Comparison of ENCODE assay signal across 8 mouse cellular contexts in genomic region chr12:69446085-69446467, GRCm38 (mm10).
DNase-seq lines count a peak whose midpoint lies in the region; ATAC-seq and TF ChIP-seq lines count a peak whose summit lies in the region.

No protein-coding gene starts in this region.

- H3K27ac ChIP-seq in heart, embryonic 11.5 days (ENCODE audit: low read depth, low read length) = no peak overlapping the region; the same call in 1 of the 2 replicates
- H3K27ac ChIP-seq in ES-E14 (ENCODE audit: insufficient read depth, low read depth, low read length, poor library complexity, severe bottlenecking) = no peak overlapping the region
- peak overlapping the region; percentile 79 for H3K27ac ChIP-seq in forebrain, embryonic 16.5 days (ENCODE audit: low read length)
- 0 out of 2 replicates have a peak overlapping the region, but pooled peaks have one; percentile 76 for H3K27ac ChIP-seq in liver, postnatal 0 days (ENCODE audit: low read depth)

- WGBS in heart, embryonic 11.5 days (ENCODE audit: insufficient replicate concordance) = 57% methylated on average over 10 of the region's 10 CpGs
- 4% methylated on average over 10 of the region's 10 CpGs for WGBS in forebrain, embryonic 16.5 days
- WGBS in liver, postnatal 0 days (ENCODE audit: insufficient replicate concordance) = 66% methylated on average over 10 of the region's 10 CpGs

- 0 out of 2 replicates have a peak, but pooled peaks have one; percentile 22 for ATAC-seq in heart, embryonic 11.5 days (replicated peaks; ENCODE audit: insufficient number of reproducible peaks, low FRiP score, low TSS enrichment)
- peak; percentile 76 for ATAC-seq in forebrain, embryonic 16.5 days
- ATAC-seq in liver, postnatal 0 days = no peak

- DNase-seq in heart, postnatal 4 days = no peak
- DNase-seq in ES-E14 (ENCODE audit: low read depth, low spot score) = no peak
- no peak for DNase-seq in liver, postnatal 0 days
- no peak for DNase-seq in thymus, postnatal 25 days
- no peak for DNase-seq in spleen, postnatal 10 days (ENCODE audit: low spot score in 2 of 2)
- no peak for DNase-seq in lung, postnatal 25 days (ENCODE audit: low spot score)

- H3K4me1 ChIP-seq in heart, embryonic 11.5 days (ENCODE audit: control insufficient read depth, insufficient read depth, low read length) = peaks cover 7% of the 10 kb centered on the region; the same call in 1 of the 2 replicates
- peaks cover 2 to 5% of the 10 kb centered on the region in 2 experiments; a peak in 1 of 4 replicates for H3K4me1 ChIP-seq in ES-E14 (ENCODE audit: control insufficient read depth in 2 of 2, insufficient read depth in 2 of 2, low read length in 2 of 2, poor library complexity in 1 of 2)
- H3K4me1 ChIP-seq in forebrain, embryonic 16.5 days (replicated peaks; ENCODE audit: control insufficient read depth, insufficient read depth, low read length) = peaks cover 18% of the 10 kb centered on the region
- H3K4me1 ChIP-seq in liver, postnatal 0 days (ENCODE audit: insufficient read depth) = peaks cover 23% of the 10 kb centered on the region

- peak overlapping the region; percentile 52 for H3K9ac ChIP-seq in heart, embryonic 11.5 days (ENCODE audit: low read depth, low read length)
- peak overlapping the region; percentile 50; the same call in 1 of the 2 replicates for H3K9ac ChIP-seq in ES-E14 (ENCODE audit: insufficient read depth, low read depth, low read length, poor library complexity, severe bottlenecking)
- H3K9ac ChIP-seq in forebrain, embryonic 16.5 days (replicated peaks; ENCODE audit: low read depth, low read length) = peak overlapping the region; percentile 10
- H3K9ac ChIP-seq in liver, postnatal 0 days (replicated peaks) = no peak overlapping the region

- TF ChIP-seq EP300 in liver, postnatal 0 days (IDR thresholded peaks at IDR 0.05; ENCODE audit: low read depth) = no peak

- no peaks in the 10 kb centered on the region for H3K27me3 ChIP-seq in heart, embryonic 11.5 days (ENCODE audit: control insufficient read depth, insufficient read depth, low read length)
- no peaks in the 10 kb centered on the region for H3K27me3 ChIP-seq in forebrain, embryonic 16.5 days (replicated peaks; ENCODE audit: control insufficient read depth, insufficient read depth, low read length)
- no peaks in the 10 kb centered on the region for H3K27me3 ChIP-seq in liver, postnatal 0 days (ENCODE audit: insufficient read depth, low read length)

- TF ChIP-seq CTCF in liver, postnatal 0 days (IDR thresholded peaks at IDR 0.05; ENCODE audit: low read depth) = no peak

- peak overlapping the region; percentile 52 for H3K4me2 ChIP-seq in heart, embryonic 11.5 days
- H3K4me2 ChIP-seq in forebrain, embryonic 16.5 days (ENCODE audit: low read length) = peak overlapping the region; percentile 58
- H3K4me2 ChIP-seq in liver, postnatal 0 days (ENCODE audit: low read depth, low read length) = peak overlapping the region; percentile 54; the same call in 1 of the 2 replicates

- no peak overlapping the region for H3K4me3 ChIP-seq in heart, embryonic 11.5 days (ENCODE audit: low read depth, low read length)
- H3K4me3 ChIP-seq in ES-E14 (ENCODE audit: insufficient read depth in 1 of 2, low read depth in 1 of 2, low read length in 2 of 2, poor library complexity in 1 of 2, severe bottlenecking in 1 of 2) = no peak overlapping the region
- peak overlapping the region; percentile 17 for H3K4me3 ChIP-seq in forebrain, embryonic 16.5 days (replicated peaks; ENCODE audit: low read length)
- no peak overlapping the region for H3K4me3 ChIP-seq in liver, postnatal 0 days (ENCODE audit: low read depth, low read length)

- no peaks in the 10 kb centered on the region for H3K36me3 ChIP-seq in heart, embryonic 11.5 days (ENCODE audit: control insufficient read depth, insufficient read depth, low read length)
- no peaks in the 10 kb centered on the region for H3K36me3 ChIP-seq in ES-E14 (ENCODE audit: control insufficient read depth, insufficient read depth, low read length, poor library complexity, severe bottlenecking)
- H3K36me3 ChIP-seq in forebrain, embryonic 16.5 days (ENCODE audit: control insufficient read depth, insufficient read depth) = no peaks in the 10 kb centered on the region
- no peaks in the 10 kb centered on the region for H3K36me3 ChIP-seq in liver, postnatal 0 days (replicated peaks; ENCODE audit: insufficient read depth, low read length)

- in situ Hi-C loops in ES-E14 (cut with MboI; ENCODE audit: low sequenced_read_pairs in 2 of 2, unreplicated experiment in 2 of 2) = no loop called here

- H3K9me3 ChIP-seq in heart, embryonic 11.5 days (replicated peaks; ENCODE audit: control insufficient read depth, low read length) = no peaks in the 10 kb centered on the region
- H3K9me3 ChIP-seq in ES-E14 (ENCODE audit: control insufficient read depth, insufficient read depth, low read depth, low read length) = no peaks in the 10 kb centered on the region
- H3K9me3 ChIP-seq in forebrain, embryonic 16.5 days (ENCODE audit: control insufficient read depth, low read length) = no peaks in the 10 kb centered on the region
- H3K9me3 ChIP-seq in liver, postnatal 0 days (ENCODE audit: low read length) = no peaks in the 10 kb centered on the region

TF ChIP-seq in ES-E14, 5 proteins besides CTCF, POLR2A, EP300 and RAD21:
- TF ChIP-seq CHD2 (IDR thresholded peaks at IDR 0.05; ENCODE audit: low read depth, low read length) = no peak
- TF ChIP-seq ZC3H11A (IDR thresholded peaks at IDR 0.05; ENCODE audit: borderline replicate concordance, low read depth, low read length) = no peak
- TF ChIP-seq HCFC1 (IDR thresholded peaks at IDR 0.05; ENCODE audit: borderline replicate concordance, insufficient read depth, low read length) = no peak

Comparison
In these comparisons a context has a peak if more than half of its experiments do, and no peak if none do; other contexts are left out.
1. H3K27ac ChIP-seq: peak in forebrain, embryonic 16.5 days (single experiment) and liver, postnatal 0 days (single experiment); none in heart, embryonic 11.5 days (single experiment) and ES-E14 (single experiment).
2. Peak in every context shown above with its lines, with median percentiles within 50 percentile points of each other: H3K4me2 ChIP-seq.